Mouse (Mus musculus) lung, adult 2 months (tissue): Measurements from ENCODE around the gene Pfpl. TPM values are rescaled to one million over a fixed set of nuclear protein-coding genes. Genes with fewer than 3 reads are reported as not detected.

ENCODE experiments used
- DNase-seq: peaks from one replicate; pipeline ENCODE4 v3.0.0; 2022
- H3K4me1 ChIP-seq: fragments of 200-500 bp; 2 replicates; pipeline ENCODE4 v1.6.1; 2011; ENCODE audit warnings: low read length; ENCODE audit not compliant: control insufficient read depth, insufficient read depth
- H3K4me3 ChIP-seq: fragments of 200-500 bp; replicated peaks from 2 replicates; pipeline ENCODE3; 2011; ENCODE audit warnings: low read depth, mild to moderate bottlenecking, control low read depth, low read length; ENCODE audit errors: extremely low read depth
- CTCF ChIP-seq: fragments of 200-500 bp; IDR thresholded peaks from 2 replicates; pipeline ENCODE4 v1.5.1; 2011; ENCODE audit warnings: mild to moderate bottlenecking, low read length, control low read depth; ENCODE audit not compliant: insufficient read depth
- POLR2A ChIP-seq: fragments of 200-500 bp; IDR thresholded peaks from 2 replicates; pipeline ENCODE4 v1.6.1; 2011; ENCODE audit warnings: low read depth, mild to moderate bottlenecking, control low read depth, low read length, borderline replicate concordance; ENCODE audit errors: extremely low read depth
- WGBS: fragments of 180-500 bp; shearing (Covaris S2); methylation state at CpG from one replicate; pipeline ENCODE4 v1.1.7; 2018; 5-methylcytosine and 5-hydroxymethylcytosine counted together
- polyA plus RNA-seq: library from polyadenylated mRNA; depleted of rRNA; stranded (reverse); fragments of >200 nt; gene quantifications from 2 replicates; pipeline ENCODE4 v1.2.3, GENCODE M21; 2012

Pfpl gene
- polyA plus RNA-seq, 1 experiment: not detected

DNA sequence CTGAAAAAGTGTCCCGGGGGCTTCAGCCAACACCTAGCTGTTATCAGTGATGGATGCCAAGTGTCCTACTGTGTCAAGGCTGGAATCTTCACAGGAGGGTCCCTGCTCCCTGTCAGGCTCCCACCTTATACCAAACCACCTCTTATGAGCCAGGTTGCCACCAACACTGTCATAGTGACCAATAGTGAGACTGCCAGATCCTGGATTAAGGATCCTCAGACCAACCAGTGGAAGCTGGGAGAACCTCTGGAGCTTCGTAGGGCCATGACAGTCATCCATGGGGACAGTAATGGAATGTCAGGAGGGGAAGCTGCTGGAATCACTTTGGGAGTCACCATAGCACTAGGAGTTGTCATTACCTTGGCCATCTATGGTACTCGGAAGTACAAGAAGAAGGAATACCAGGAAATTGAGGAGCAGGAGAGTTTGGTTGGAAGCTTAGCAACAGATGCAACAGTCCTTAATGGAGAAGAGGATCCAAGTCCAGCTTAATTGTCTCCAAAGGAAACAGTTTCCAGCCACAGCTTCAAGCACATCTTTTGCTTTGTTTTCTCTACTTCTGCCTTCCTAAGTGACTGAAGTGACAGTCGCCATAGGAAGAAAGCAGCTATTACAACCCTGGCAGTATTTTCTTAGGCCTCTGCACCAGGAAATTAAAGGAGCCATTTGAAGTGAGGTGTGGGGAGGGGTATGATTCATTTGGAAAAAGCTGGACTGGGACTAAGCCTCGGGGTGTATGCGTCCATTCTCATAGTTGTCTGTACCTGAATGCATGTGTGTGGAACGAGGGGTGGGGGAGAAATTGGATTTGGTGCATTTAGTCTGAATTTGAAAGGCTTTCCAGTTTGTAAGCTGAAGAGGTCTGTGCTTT lies 35.4 kb downstream of the Pfpl start:
- peaks cover 3% of the 10 kb centered on the region; the same call in 1 of the 2 replicates for H3K4me1 ChIP-seq
- DNase-seq: peak; percentile 15
- peak overlapping the region; percentile 52 for H3K4me3 ChIP-seq
- WGBS: 58% methylated on average over 7 of the region's 7 CpGs
- TF ChIP-seq POLR2A (no peak), CTCF (no peak)

DNA sequence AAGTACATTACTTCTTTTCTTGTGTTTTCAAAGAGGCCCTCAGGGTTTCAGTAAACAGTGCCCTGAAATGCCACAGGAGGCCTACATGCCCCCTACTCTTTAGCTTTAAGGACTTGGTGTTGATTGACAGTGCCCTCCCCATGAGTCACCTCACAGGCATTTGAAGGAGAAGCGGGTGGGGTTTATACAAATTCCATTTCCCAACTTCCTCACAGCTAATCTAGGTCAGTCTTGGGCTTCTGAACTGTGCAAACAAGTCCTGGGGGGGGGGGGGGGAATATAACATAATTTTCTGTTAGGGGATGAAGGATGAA lies 36.0 kb downstream of the Pfpl start:
- DNase-seq: peak; percentile 71
- no peak for TF ChIP-seq CTCF
- no peak for TF ChIP-seq POLR2A
- 8% methylated on average over 1 of the region's 1 CpGs for WGBS
- H3K4me3 ChIP-seq: no peak overlapping the region
- peaks cover 3% of the 10 kb centered on the region; the same call in 1 of the 2 replicates for H3K4me1 ChIP-seq

GRCm38 (mm10) chr19:12464127-12464526 lies 36.4 kb downstream of the Pfpl start:
- Histone ChIP-seq H3K4me1 (peaks cover 3% of the 10 kb centered on the region; the same call in 1 of the 2 replicates), H3K4me3 (no peak overlapping the region)
- TF ChIP-seq POLR2A: no peak
- no peak for TF ChIP-seq CTCF
- DNase-seq: peak; percentile 28
- WGBS: 53% methylated on average over 5 of the region's 5 CpGs

GRCm38 (mm10) chr19:12464674-12465073 lies 37.0 kb downstream of the Pfpl start:
- Histone ChIP-seq H3K4me3 (no peak overlapping the region), H3K4me1 (peaks cover 3% of the 10 kb centered on the region; the same call in 1 of the 2 replicates)
- TF ChIP-seq CTCF (no peak), POLR2A (no peak)
- 52% methylated on average over 4 of the region's 4 CpGs for WGBS
- peak; percentile 47 for DNase-seq

DNA sequence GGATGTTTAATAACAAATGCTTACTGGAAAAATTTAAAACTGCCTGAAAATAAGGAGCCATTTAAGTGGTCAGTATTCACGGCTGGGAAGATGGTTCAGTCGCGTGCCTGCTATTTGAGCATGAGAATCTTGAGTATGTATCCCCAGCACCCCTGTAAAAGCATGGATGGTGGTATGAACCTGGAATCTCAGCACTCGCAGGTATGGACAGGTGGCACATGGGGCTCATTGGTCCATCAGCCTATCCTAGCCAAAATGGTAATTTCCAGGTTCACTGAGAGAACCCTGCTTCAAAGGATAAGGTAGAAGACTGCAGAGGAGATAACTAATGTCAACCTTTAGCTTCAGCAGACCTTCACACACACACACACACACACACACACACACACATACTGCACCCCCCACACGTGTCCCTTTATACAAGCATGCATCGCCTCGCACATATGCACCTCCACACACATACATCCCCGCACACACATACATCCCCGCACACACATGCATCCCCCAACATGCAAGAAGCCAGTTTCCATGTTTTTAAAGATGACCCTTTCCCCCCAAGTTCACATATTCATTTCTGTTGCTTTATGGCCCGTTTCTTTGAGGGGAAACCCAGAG lies 37.9 kb downstream of the Pfpl start:
- 85% methylated on average over 10 of the region's 10 CpGs for WGBS
- Histone ChIP-seq H3K4me1 (peaks cover 3% of the 10 kb centered on the region; the same call in 1 of the 2 replicates), H3K4me3 (no peak overlapping the region)
- no peak for DNase-seq
- TF ChIP-seq POLR2A (no peak), CTCF (no peak)

GRCm38 (mm10) chr19:12466204-12466603 lies 38.5 kb downstream of the Pfpl start:
- WGBS: 15% methylated on average over 7 of the region's 7 CpGs
- Histone ChIP-seq H3K4me1 (peaks cover 3% of the 10 kb centered on the region; the same call in 1 of the 2 replicates), H3K4me3 (no peak overlapping the region)
- no peak for TF ChIP-seq POLR2A
- peak; percentile 76 for TF ChIP-seq CTCF
- DNase-seq: peak; percentile 60

DNA sequence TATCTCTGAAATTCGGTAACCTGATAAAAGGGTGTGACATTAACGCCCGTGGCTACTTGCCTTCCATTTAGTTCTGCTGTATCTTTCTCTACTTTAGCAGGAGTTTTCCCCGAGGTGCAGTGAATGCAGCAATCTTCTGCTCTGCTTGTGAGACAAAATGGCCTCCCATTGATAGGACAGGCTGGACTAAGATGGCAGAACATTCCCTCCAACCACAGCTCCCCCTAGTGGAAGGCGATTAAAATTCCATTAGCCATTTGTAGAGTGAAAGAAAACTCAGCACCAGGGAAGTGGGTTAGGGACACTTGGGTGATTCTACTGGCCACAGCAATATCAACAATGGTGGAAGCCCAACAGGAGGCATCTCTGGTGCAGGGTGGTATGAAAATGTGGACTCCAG lies 39.7 kb downstream of the Pfpl start:
- WGBS: 86% methylated on average over 5 of the region's 5 CpGs
- peak; percentile 21 for DNase-seq
- H3K4me3 ChIP-seq: no peak overlapping the region
- peaks cover 7% of the 10 kb centered on the region for H3K4me1 ChIP-seq
- TF ChIP-seq CTCF: peak; percentile 25; the same call in 1 of the 2 replicates
- no peak for TF ChIP-seq POLR2A

DNA sequence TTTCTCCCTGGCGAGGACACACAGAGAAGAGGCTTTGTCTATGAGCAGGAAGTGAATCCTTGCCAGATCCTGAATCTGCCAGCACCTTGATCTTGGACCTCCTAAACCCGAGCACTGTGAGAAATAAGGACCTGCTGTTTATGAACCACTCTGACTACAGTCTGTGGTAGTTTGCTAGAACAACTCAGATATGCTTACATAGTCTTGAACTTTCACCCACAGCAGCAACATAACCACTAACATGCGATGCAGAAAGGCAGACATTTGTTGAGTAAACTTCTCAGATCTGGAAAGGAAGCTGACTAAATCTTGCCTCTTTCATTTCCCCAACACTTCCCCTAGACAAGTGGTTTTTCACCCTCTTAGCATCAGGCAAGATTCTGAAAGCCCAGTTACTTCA lies 44.2 kb downstream of the Pfpl start:
- 10% methylated on average over 3 of the region's 3 CpGs for WGBS
- peaks cover 35% of the 10 kb centered on the region for H3K4me1 ChIP-seq
- DNase-seq: peak; percentile 13
- H3K4me3 ChIP-seq: no peak overlapping the region
- TF ChIP-seq CTCF (no peak), POLR2A (no peak)

- 70% methylated on average over 5 of the region's 5 CpGs for WGBS
- no peak for DNase-seq
Observed at GRCm38 (mm10) chr19:12472381-12472976, 44.8 kb downstream of the Pfpl start.

GRCm38 (mm10) chr19:12473201-12473641 lies 45.5 kb downstream of the Pfpl start:
- TF ChIP-seq POLR2A (no peak), CTCF (no peak)
- 67% methylated on average over 4 of the region's 4 CpGs for WGBS
- H3K4me3 ChIP-seq: no peak overlapping the region
- peaks cover 39% of the 10 kb centered on the region for H3K4me1 ChIP-seq
- DNase-seq: no peak

More at GRCm38 (mm10) chr19:12472381-12472976, 44.8 kb downstream of the Pfpl start:
- TF ChIP-seq POLR2A (no peak), CTCF (no peak)
- peaks cover 39% of the 10 kb centered on the region for H3K4me1 ChIP-seq
- no peak overlapping the region for H3K4me3 ChIP-seq

- 61% methylated on average over 4 of the region's 4 CpGs for WGBS
- no peak overlapping the region for H3K4me3 ChIP-seq
- TF ChIP-seq POLR2A (no peak), CTCF (no peak)
- peaks cover 39% of the 10 kb centered on the region for H3K4me1 ChIP-seq
- no peak for DNase-seq
Observed at GRCm38 (mm10) chr19:12473951-12474350, 46.2 kb downstream of the Pfpl start.
